Mouse (Mus musculus): ENCODE measurements at regions not wholly inside any gene's neighbourhood (a gene's known extent, or its start where the extent isn't known, plus 50 kb on each side); places are given as distances from the start of the nearest gene placed in this dataset.

DNA sequence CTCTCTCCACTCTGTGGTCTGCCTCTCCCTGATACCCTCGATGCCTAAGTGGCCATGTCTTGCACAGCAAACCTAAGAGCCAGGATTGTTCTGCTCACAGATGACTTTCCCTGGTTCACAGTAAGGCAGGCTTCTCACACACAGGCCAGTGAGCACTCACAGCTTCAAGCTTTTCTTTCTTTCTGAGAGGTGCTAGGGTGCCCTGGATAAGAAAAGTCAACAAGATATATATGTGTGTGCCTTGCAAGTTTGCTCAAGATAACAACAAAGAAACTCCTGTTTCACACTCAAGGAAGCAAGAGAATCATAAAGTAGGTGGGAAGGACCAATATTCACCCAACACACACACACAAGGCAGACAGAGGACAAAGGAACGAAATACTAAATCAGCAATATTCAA is 60.9 kb upstream of the Actbl2 start:
- no peaks in the 10 kb centered on the region for H3K9me3 ChIP-seq (replicated peaks)
- TF ChIP-seq TAL1 (conservative IDR thresholded peaks at IDR 0.05; ENCODE audit: low read depth, low read length): no peak
- TF ChIP-seq POLR2AphosphoS5 (IDR thresholded peaks at IDR 0.05; ENCODE audit: insufficient replicate concordance, low read depth, low read length): no peak
- TF ChIP-seq GATA2 (IDR thresholded peaks at IDR 0.05; ENCODE audit: borderline replicate concordance, low read depth, low read length): no peak
- no peak for TF ChIP-seq GATA1 (IDR thresholded peaks at IDR 0.05; ENCODE audit: borderline replicate concordance, low read length)
- TF ChIP-seq CTCF (IDR thresholded peaks at IDR 0.05; ENCODE audit: low read depth, low read length): no peak
- no peaks in the 10 kb centered on the region for H3K27me3 ChIP-seq (ENCODE audit: insufficient read depth, low read length)
- ATAC-seq (ENCODE audit: extremely low read depth, insufficient number of reproducible peaks, low FRiP score, poor library complexity, severe bottlenecking) (no peak), DNase-seq (ENCODE audit: low spot score) (no peak)
- no peaks in the 10 kb centered on the region for H3K36me3 ChIP-seq (replicated peaks)
- H3K4me3 ChIP-seq (ENCODE audit: low read depth, low read length): no peak overlapping the region
- no peaks in the 10 kb centered on the region for H3K4me1 ChIP-seq (ENCODE audit: insufficient read depth, low read depth, low read length)

DNA sequence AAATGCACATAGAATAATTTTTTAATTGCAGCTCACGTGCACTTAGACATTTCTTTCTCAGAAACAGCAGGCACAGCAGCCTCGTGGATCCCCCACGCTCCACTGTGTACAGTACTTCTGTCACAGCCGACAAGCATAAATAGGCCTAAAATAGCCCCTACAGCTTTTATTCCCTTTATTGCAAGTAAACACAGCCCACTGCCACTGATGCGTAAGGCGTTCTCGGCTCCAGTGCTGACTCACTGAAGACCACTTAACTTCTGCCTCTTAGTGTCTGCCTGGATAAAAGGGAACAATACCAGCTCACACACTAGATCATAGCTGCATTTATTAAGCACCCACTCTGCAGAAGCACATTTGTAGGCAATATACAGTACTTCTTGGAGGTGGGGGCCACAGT is 60.5 kb upstream of the Actbl2 start:
- Histone ChIP-seq H3K36me3 (replicated peaks) (no peaks in the 10 kb centered on the region), H3K27me3 (ENCODE audit: insufficient read depth, low read length) (no peaks in the 10 kb centered on the region), H3K9me3 (replicated peaks) (no peaks in the 10 kb centered on the region), H3K4me3 (ENCODE audit: low read depth, low read length) (no peak overlapping the region), H3K4me1 (ENCODE audit: insufficient read depth, low read depth, low read length) (no peaks in the 10 kb centered on the region)
- TF ChIP-seq GATA2 (IDR thresholded peaks at IDR 0.05; ENCODE audit: borderline replicate concordance, low read depth, low read length) (no peak), GATA1 (IDR thresholded peaks at IDR 0.05; ENCODE audit: borderline replicate concordance, low read length) (no peak)
- ATAC-seq (ENCODE audit: extremely low read depth, insufficient number of reproducible peaks, low FRiP score, poor library complexity, severe bottlenecking): no peak
- DNase-seq (ENCODE audit: low spot score): no peak

DNA sequence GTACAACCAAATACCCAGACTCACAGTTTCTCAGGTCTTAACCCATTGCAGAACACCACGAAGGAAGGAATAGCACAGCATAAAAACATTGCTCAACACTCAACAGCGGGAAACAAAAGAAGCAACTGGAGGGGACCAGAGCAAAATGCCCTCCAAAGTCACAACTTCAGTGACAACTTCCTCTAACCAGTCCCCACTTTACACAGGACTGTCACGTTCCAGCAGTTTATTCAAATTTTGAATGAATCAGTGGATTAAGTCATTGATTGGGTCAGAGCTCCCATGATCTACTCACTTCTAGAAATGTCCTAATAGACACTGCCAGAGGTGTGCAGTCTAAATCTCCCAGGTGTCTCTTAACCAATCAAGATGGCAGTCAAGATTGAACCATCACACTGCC is 53.3 kb upstream of the Actbl2 start:
- TF ChIP-seq GATA2 (IDR thresholded peaks at IDR 0.05; ENCODE audit: borderline replicate concordance, low read depth, low read length) (no peak), TAL1 (conservative IDR thresholded peaks at IDR 0.05; ENCODE audit: low read depth, low read length) (no peak), CTCF (IDR thresholded peaks at IDR 0.05; ENCODE audit: low read depth, low read length) (no peak), GATA1 (IDR thresholded peaks at IDR 0.05; ENCODE audit: borderline replicate concordance, low read length) (no peak), POLR2AphosphoS5 (IDR thresholded peaks at IDR 0.05; ENCODE audit: insufficient replicate concordance, low read depth, low read length) (no peak)
- Histone ChIP-seq H3K27me3 (ENCODE audit: insufficient read depth, low read length) (no peaks in the 10 kb centered on the region), H3K36me3 (replicated peaks) (no peaks in the 10 kb centered on the region), H3K9me3 (replicated peaks) (no peaks in the 10 kb centered on the region), H3K4me3 (ENCODE audit: low read depth, low read length) (no peak overlapping the region), H3K4me1 (ENCODE audit: insufficient read depth, low read depth, low read length) (no peaks in the 10 kb centered on the region)
- ATAC-seq (ENCODE audit: extremely low read depth, insufficient number of reproducible peaks, low FRiP score, poor library complexity, severe bottlenecking): no peak
- no peak for DNase-seq (ENCODE audit: low spot score)

DNA sequence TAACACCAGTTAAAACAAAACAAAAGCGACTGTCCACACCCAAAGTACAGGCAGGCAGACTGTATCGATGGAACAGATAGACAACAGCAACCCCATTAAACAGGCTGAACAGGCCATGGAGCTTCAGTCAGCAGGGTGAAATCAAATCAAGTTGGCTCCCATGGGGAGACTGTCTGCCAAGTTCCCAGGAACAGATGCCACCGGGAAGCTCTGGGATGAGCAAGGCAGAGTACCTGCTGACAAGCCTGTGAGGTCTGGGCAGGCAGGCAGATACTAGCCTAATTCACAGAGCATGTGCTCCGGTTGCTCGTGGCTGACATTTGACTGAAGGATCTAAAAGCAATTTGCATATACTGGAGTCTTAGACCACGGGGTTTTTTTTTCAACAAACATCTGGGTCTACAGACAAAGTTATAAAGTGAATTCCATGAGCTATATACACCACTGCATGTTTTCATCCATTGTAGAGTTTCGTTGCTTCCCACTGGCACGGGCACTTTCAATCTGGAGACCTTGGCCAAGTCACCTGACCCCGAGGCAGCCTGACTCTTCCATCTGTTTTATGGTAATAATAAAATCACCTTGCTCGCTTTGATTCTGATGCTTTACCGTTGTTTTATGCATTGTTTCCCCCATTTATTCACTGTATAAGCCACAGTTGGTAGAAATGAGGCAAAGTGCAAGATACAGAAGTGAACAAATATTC is 50.1 kb upstream of the Actbl2 start:
- H3K4me1 ChIP-seq (ENCODE audit: insufficient read depth, low read depth, low read length): no peaks in the 10 kb centered on the region
- ATAC-seq (ENCODE audit: extremely low read depth, insufficient number of reproducible peaks, low FRiP score, poor library complexity, severe bottlenecking) (no peak), DNase-seq (ENCODE audit: low spot score) (no peak)
- no peak overlapping the region for H3K4me3 ChIP-seq (ENCODE audit: low read depth, low read length)
- H3K9me3 ChIP-seq (replicated peaks): no peaks in the 10 kb centered on the region
- H3K36me3 ChIP-seq (replicated peaks): no peaks in the 10 kb centered on the region
- TF ChIP-seq TAL1 (conservative IDR thresholded peaks at IDR 0.05; ENCODE audit: low read depth, low read length) (no peak), CTCF (IDR thresholded peaks at IDR 0.05; ENCODE audit: low read depth, low read length) (no peak), GATA2 (IDR thresholded peaks at IDR 0.05; ENCODE audit: borderline replicate concordance, low read depth, low read length) (no peak), POLR2AphosphoS5 (IDR thresholded peaks at IDR 0.05; ENCODE audit: insufficient replicate concordance, low read depth, low read length) (no peak), GATA1 (IDR thresholded peaks at IDR 0.05; ENCODE audit: borderline replicate concordance, low read length) (no peak)
- no peaks in the 10 kb centered on the region for H3K27me3 ChIP-seq (ENCODE audit: insufficient read depth, low read length)

Measured in G1E (cell line).